Mouse (Mus musculus): ENCODE measurements around the gene Timp3.

The Timp3 gene

GRCm38 (mm10) chr10:86389357-86389756, 89.2 kb downstream of the Timp3 start:
- no peak for DNase-seq

DNA sequence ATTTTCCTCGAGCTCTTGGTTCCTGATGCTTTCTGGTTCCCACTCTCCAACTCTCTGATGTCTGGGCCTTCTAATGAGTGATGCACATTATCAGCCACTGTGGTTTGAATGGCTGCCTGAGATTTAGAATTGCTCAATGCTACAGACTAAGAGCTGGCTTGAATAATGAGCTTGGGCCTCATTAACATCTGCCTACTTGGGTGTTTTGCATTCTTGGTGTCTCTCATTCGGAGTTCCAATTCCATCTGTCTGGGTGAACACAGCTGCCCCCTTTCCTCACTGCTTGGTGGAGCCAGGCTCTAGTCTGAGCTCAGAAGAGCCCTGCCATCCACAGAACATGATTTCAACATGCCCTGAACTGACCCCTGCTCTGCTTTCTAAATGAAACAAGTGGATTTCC, 89.7 kb downstream of the Timp3 start:
- DNase-seq: no peak

GRCm38 (mm10) chr10:86392399-86392798, 92.2 kb downstream of the Timp3 start:
- DNase-seq: no peak

DNA sequence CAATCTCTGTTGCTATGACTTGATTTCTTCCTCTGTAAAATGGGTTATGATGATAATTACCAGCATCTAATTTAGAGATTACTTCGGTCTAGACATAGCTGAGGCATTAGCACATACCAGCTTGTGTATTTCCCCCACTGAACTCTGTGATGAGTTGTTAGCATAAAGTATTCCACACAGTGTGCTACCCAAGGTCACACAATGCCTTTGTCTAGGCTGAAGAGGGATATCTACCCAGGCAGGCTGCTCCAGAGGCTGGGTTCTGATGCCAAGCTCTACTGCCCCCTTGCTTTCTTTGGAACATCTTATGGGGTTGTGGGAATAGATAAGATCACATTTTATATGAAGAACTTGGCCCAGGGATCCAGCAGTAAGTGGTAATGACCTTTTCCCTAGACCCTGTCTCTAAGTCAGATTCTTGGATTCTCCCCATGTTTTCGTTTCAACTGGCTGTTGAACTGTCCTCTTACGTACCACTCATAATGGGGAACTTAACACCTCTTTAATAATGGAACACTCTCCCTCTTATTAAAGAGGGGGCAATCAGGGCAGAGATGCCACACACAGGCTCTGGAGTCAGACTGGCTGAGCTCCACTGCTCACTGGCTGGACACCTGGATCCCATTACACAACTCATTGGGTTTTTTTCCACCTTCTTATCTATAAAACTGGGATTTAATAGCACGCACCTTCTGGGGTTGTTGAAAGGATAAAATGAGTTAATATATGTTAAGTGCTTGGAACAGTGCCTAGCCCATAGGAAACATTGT, 97.6 kb downstream of the Timp3 start:
- no peak for DNase-seq

- no peak for DNase-seq
These were observed 98.2 kb downstream of the Timp3 start for GRCm38 (mm10) chr10:86398347-86398720.

Measured in cerebellum, adult 11 months (tissue).